ENCODE assay signal across 8 mouse cellular contexts in genomic region chr14:93890519-93891370, GRCm38 (mm10). TPM values are rescaled to one million over a fixed set of nuclear protein-coding genes. Genes with fewer than 3 reads are reported as not detected.
DNase-seq lines count a peak whose midpoint lies in the region; ATAC-seq and TF ChIP-seq lines count a peak whose summit lies in the region.

Pcdh9 (minus strand) TSS chr14:93890679.

- peak; percentile 52 for TF ChIP-seq CTCF in lung, embryonic 14.5 days (IDR thresholded peaks at IDR 0.05; ENCODE audit: low read depth)

- peaks cover 11% of the 10 kb centered on the region; the same call in 1 of the 2 replicates for H3K4me1 ChIP-seq in hindbrain, embryonic 10.5 days (replicated peaks)
- H3K4me1 ChIP-seq in lung, embryonic 14.5 days (ENCODE audit: insufficient read depth), result no peaks in the 10 kb centered on the region

- peaks cover 7% of the 10 kb centered on the region; the same call in 1 of the 2 replicates for H3K27me3 ChIP-seq in hindbrain, embryonic 10.5 days (ENCODE audit: insufficient read depth, poor library complexity, severe bottlenecking)
- H3K27me3 ChIP-seq in lung, embryonic 14.5 days (ENCODE audit: insufficient read depth, low read length), result no peaks in the 10 kb centered on the region

- H3K4me3 ChIP-seq in hindbrain, embryonic 10.5 days, result peak within 1 kb of the TSS; percentile 64
- peak within 1 kb of the TSS; percentile 54 for H3K4me3 ChIP-seq in lung, embryonic 14.5 days (ENCODE audit: low read depth, low read length)

- no peaks in the 10 kb centered on the region for H3K36me3 ChIP-seq in hindbrain, embryonic 10.5 days
- H3K36me3 ChIP-seq in lung, embryonic 14.5 days (ENCODE audit: insufficient read depth), result no peaks in the 10 kb centered on the region

- peak; percentile 99 for ATAC-seq in lung, embryonic 14.5 days (ENCODE audit: insufficient read depth)

- DNase-seq in NIH3T3 (ENCODE audit: low read depth), result peak; percentile 16
- DNase-seq in cerebellum, adult 9-11 months, result peak; percentile 98
- DNase-seq in frontal cortex, postnatal 10 days (ENCODE audit: low spot score in 2 of 2), result peak; percentile 98
- peak; percentile 95 for DNase-seq in hindbrain, embryonic 10.5 days (ENCODE audit: low spot score)
- DNase-seq in layer of hippocampus, adult 9-11 months, result peak; percentile 98
- DNase-seq in lung, embryonic 14.5 days, result peak; percentile 95
- peak; percentile 93 for DNase-seq in retina, embryonic 14.5 days (ENCODE audit: low spot score)
- peak; percentile 27 to 65 for DNase-seq in urinary bladder, postnatal 36 days (ENCODE audit: low spot score in 2 of 2)

- under 1% methylated on average over 50 of the region's 50 CpGs for WGBS in hindbrain, embryonic 10.5 days
- WGBS in lung, embryonic 14.5 days, result under 1% methylated on average over 50 of the region's 50 CpGs

- H3K27ac ChIP-seq in hindbrain, embryonic 10.5 days, result peak within 1 kb of the TSS; percentile 86
- H3K27ac ChIP-seq in lung, embryonic 14.5 days (ENCODE audit: low read depth), result peak within 1 kb of the TSS; percentile 56; the same call in 1 of the 2 replicates

- peak within 1 kb of the TSS; percentile 87 for H3K4me2 ChIP-seq in lung, embryonic 14.5 days

- H3K9ac ChIP-seq in lung, embryonic 14.5 days, result peak within 1 kb of the TSS; percentile 55

- H3K9me3 ChIP-seq in hindbrain, embryonic 10.5 days, result no peaks in the 10 kb centered on the region
- no peaks in the 10 kb centered on the region for H3K9me3 ChIP-seq in lung, embryonic 14.5 days (ENCODE audit: low read depth, low read length)

RNA-seq across cellular contexts. Expression of gene Pcdh9, which starts in this region (rescaled TPM):
- polyA plus RNA-seq in hindbrain, embryonic 10.5 days (2016; fragmentation: Nextera tagmentation; extraction: Ambion mirVana), result 17.0 and 39.2 TPM in 2 replicates
- polyA plus RNA-seq in lung, embryonic 14.5 days (2014; fragmentation: Nextera tagmentation; extraction: Ambion mirVana), result 8.1 and 9.4 TPM in 2 replicates

Comparison
In these comparisons a context has a peak if more than half of its experiments do, and no peak if none do; other contexts are left out.
1. Peak in every context shown above with its lines: DNase-seq, ATAC-seq, H3K4me3 ChIP-seq and H3K27ac ChIP-seq.
2. DNase-seq: peak in every context shown above with its lines; median percentile 98 in cerebellum, adult 9-11 months; 98 in frontal cortex, postnatal 10 days; 98 in layer of hippocampus, adult 9-11 months; 95 in hindbrain, embryonic 10.5 days; 95 in lung, embryonic 14.5 days; 93 in retina, embryonic 14.5 days; 46 in urinary bladder, postnatal 36 days; 16 in NIH3T3.